Mouse (Mus musculus) limb, embryonic 11.5 days (tissue): Measurements from ENCODE around the gene Cog2. TPM values are rescaled to one million over a fixed set of nuclear protein-coding genes. Genes with fewer than 3 reads are reported as not detected.

Experiments
- ATAC-seq: fragments of 200-750 bp; cut with Nextera tagmentation; 2 replicates; pipeline ENCODE4 v1.8.0; 2017; ENCODE audit warnings: low read depth; ENCODE audit not compliant: insufficient number of reproducible peaks, low FRiP score, low TSS enrichment
- DNase-seq: peaks from one replicate; pipeline ENCODE4 v3.0.0-alpha.2; 2015; ENCODE audit warnings: low spot score
- H3K27ac ChIP-seq: fragments of 300-500 bp; sonication (generic); replicated peaks from 2 replicates; pipeline ENCODE4 v1.5.1; 2014; ENCODE audit warnings: low read depth, mild to moderate bottlenecking, low read length
- H3K27me3 ChIP-seq: fragments of 300-500 bp; sonication (generic); 2 replicates; pipeline ENCODE4 v1.6.1; 2014; ENCODE audit warnings: mild to moderate bottlenecking, low read length, mixed read lengths; ENCODE audit not compliant: control insufficient read depth, insufficient read depth
- H3K36me3 ChIP-seq: fragments of 300-500 bp; sonication (generic); 2 replicates; pipeline ENCODE4 v1.6.1; 2014; ENCODE audit warnings: mild to moderate bottlenecking, low read length, moderate library complexity, mixed read lengths; ENCODE audit not compliant: control insufficient read depth, insufficient read depth
- H3K4me1 ChIP-seq: fragments of 300-500 bp; sonication (generic); 2 replicates; pipeline ENCODE4 v1.6.1; 2014; ENCODE audit warnings: low read length, mixed read lengths; ENCODE audit not compliant: control insufficient read depth, insufficient read depth
- H3K4me2 ChIP-seq: fragments of 300-500 bp; sonication (generic); 2 replicates; pipeline ENCODE4 v1.6.1; 2014; ENCODE audit warnings: low read depth, mild to moderate bottlenecking, moderate library complexity; ENCODE audit not compliant: severe bottlenecking
- H3K4me3 ChIP-seq: fragments of 300-500 bp; sonication (generic); 2 replicates; pipeline ENCODE4 v1.5.1; 2014; ENCODE audit warnings: low read depth, low read length
- H3K9ac ChIP-seq: fragments of 300-500 bp; sonication (generic); 2 replicates; pipeline ENCODE4 v1.6.1; 2014; ENCODE audit warnings: mild to moderate bottlenecking, low read length
- H3K9me3 ChIP-seq: fragments of 300-500 bp; sonication (generic); 2 replicates; pipeline ENCODE4 v1.6.1; 2016; ENCODE audit warnings: low read length; ENCODE audit not compliant: control insufficient read depth
- WGBS: fragments of 180-500 bp; shearing (Covaris S2); extraction: QIAGEN DNeasy Blood & Tissue Kit; methylation state at CpG from one replicate; pipeline ENCODE4 v1.1.7; 2014; 5-methylcytosine and 5-hydroxymethylcytosine counted together
- polyA plus RNA-seq: library from polyadenylated mRNA; unstranded; fragments of >200 nt; fragmentation: Nextera tagmentation; extraction: Ambion mirVana; gene quantifications from 2 replicates; pipeline ENCODE4 v1.2.1, GENCODE M21; 2014

Gene Cog2
- polyA plus RNA-seq, 1 experiment from 2014 or later = 38.9 TPM

GRCm38 (mm10) chr8:124567584-124567983, 47.0 kb downstream of the Cog2 start:
- no peaks in the 10 kb centered on the region for H3K4me1 ChIP-seq
- H3K9me3 ChIP-seq = no peaks in the 10 kb centered on the region
- 88% methylated on average over 3 of the region's 3 CpGs for WGBS
- no peak overlapping the region for H3K27ac ChIP-seq
- H3K4me3 ChIP-seq = no peak overlapping the region
- no peak overlapping the region for H3K4me2 ChIP-seq
- no peaks in the 10 kb centered on the region for H3K27me3 ChIP-seq
- no peaks in the 10 kb centered on the region for H3K36me3 ChIP-seq
- H3K9ac ChIP-seq = no peak overlapping the region
- no peak for ATAC-seq
- no peak for DNase-seq

GRCm38 (mm10) chr8:124569100-124569499, 48.5 kb downstream of the Cog2 start:
- Histone ChIP-seq H3K36me3 (no peaks in the 10 kb centered on the region), H3K9ac (no peak overlapping the region), H3K4me2 (no peak overlapping the region), H3K27ac (no peak overlapping the region), H3K9me3 (no peaks in the 10 kb centered on the region), H3K27me3 (no peaks in the 10 kb centered on the region), H3K4me1 (no peaks in the 10 kb centered on the region), H3K4me3 (no peak overlapping the region)
- 79% methylated on average over 2 of the region's 2 CpGs for WGBS
- DNase-seq (no peak), ATAC-seq (no peak)

GRCm38 (mm10) chr8:124569593-124569992, 49.0 kb downstream of the Cog2 start, which contains the start of gene Agt:
Agt (minus strand) TSS chr8:124569706.
- WGBS = 83% methylated on average over 2 of the region's 2 CpGs

GRCm38 (mm10) chr8:124571732-124572429, 51.3 kb downstream of the Cog2 start:
- no peak overlapping the region for H3K27ac ChIP-seq
- no peak overlapping the region for H3K4me3 ChIP-seq
- no peaks in the 10 kb centered on the region for H3K9me3 ChIP-seq
- H3K36me3 ChIP-seq = no peaks in the 10 kb centered on the region
- H3K4me1 ChIP-seq = no peaks in the 10 kb centered on the region
- H3K27me3 ChIP-seq = no peaks in the 10 kb centered on the region
- no peak overlapping the region for H3K9ac ChIP-seq
- DNase-seq (no peak), ATAC-seq (no peak)
- no peak overlapping the region for H3K4me2 ChIP-seq
- WGBS = 77% methylated on average over 8 of the region's 8 CpGs

More at GRCm38 (mm10) chr8:124569593-124569992, 49.0 kb downstream of the Cog2 start, which contains the start of gene Agt:
- H3K4me2 ChIP-seq = no peak within 1 kb of the TSS
- H3K9me3 ChIP-seq = no peaks in the 10 kb centered on the region
- H3K27me3 ChIP-seq = no peaks in the 10 kb centered on the region
- H3K4me1 ChIP-seq = no peaks in the 10 kb centered on the region
- no peak for ATAC-seq
- H3K4me3 ChIP-seq = no peak within 1 kb of the TSS
- DNase-seq = no peak
- H3K36me3 ChIP-seq = no peaks in the 10 kb centered on the region
- H3K9ac ChIP-seq = no peak within 1 kb of the TSS
- no peak within 1 kb of the TSS for H3K27ac ChIP-seq

GRCm38 (mm10) chr8:124572430-124572775, 51.8 kb downstream of the Cog2 start:
- no peaks in the 10 kb centered on the region for H3K9me3 ChIP-seq
- H3K4me1 ChIP-seq = no peaks in the 10 kb centered on the region
- no peak overlapping the region for H3K27ac ChIP-seq
- H3K4me3 ChIP-seq = no peak overlapping the region
- no peak for ATAC-seq
- H3K27me3 ChIP-seq = no peaks in the 10 kb centered on the region
- H3K9ac ChIP-seq = no peak overlapping the region
- H3K36me3 ChIP-seq = no peaks in the 10 kb centered on the region
- no peak overlapping the region for H3K4me2 ChIP-seq
- DNase-seq = no peak

GRCm38 (mm10) chr8:124573552-124574340, 53.2 kb downstream of the Cog2 start:
- no peaks in the 10 kb centered on the region for H3K9me3 ChIP-seq
- ATAC-seq (0 out of 2 replicates have a peak, but pooled peaks have one; percentile 31), DNase-seq (peak; percentile 95)
- no peaks in the 10 kb centered on the region for H3K4me1 ChIP-seq
- 0 out of 2 replicates have a peak overlapping the region, but pooled peaks have one; percentile 34 for H3K9ac ChIP-seq
- H3K4me2 ChIP-seq = no peak overlapping the region
- WGBS = 65% methylated on average over 15 of the region's 15 CpGs
- no peaks in the 10 kb centered on the region for H3K36me3 ChIP-seq
- no peak overlapping the region for H3K27ac ChIP-seq
- no peak overlapping the region for H3K4me3 ChIP-seq
- H3K27me3 ChIP-seq = no peaks in the 10 kb centered on the region

GRCm38 (mm10) chr8:124575811-124576210, 55.2 kb downstream of the Cog2 start, which contains the start of gene Capn9:
Capn9 (plus strand) TSS chr8:124576111.
- Histone ChIP-seq H3K4me2 (no peak within 1 kb of the TSS), H3K27ac (no peak within 1 kb of the TSS), H3K27me3 (no peaks in the 10 kb centered on the region), H3K9ac (no peak within 1 kb of the TSS), H3K36me3 (no peaks in the 10 kb centered on the region), H3K9me3 (no peaks in the 10 kb centered on the region), H3K4me3 (no peak within 1 kb of the TSS), H3K4me1 (no peaks in the 10 kb centered on the region)
- 89% methylated on average over 8 of the region's 8 CpGs for whole genome bisulfite sequencing
- DNase-seq (no peak), ATAC-seq (no peak)

- no peaks in the 10 kb centered on the region for H3K36me3 ChIP-seq
- 85% methylated on average over 1 of the region's 1 CpGs for WGBS
- no peak overlapping the region for H3K4me2 ChIP-seq
- no peak overlapping the region for H3K27ac ChIP-seq
- no peaks in the 10 kb centered on the region for H3K9me3 ChIP-seq
- DNase-seq (no peak), ATAC-seq (no peak)
- H3K4me1 ChIP-seq = no peaks in the 10 kb centered on the region
- no peak overlapping the region for H3K4me3 ChIP-seq
- no peaks in the 10 kb centered on the region for H3K27me3 ChIP-seq
- no peak overlapping the region for H3K9ac ChIP-seq
These were observed 56.2 kb downstream of the Cog2 start for GRCm38 (mm10) chr8:124576751-124577150.
